Mouse (Mus musculus) adrenal gland, postnatal 4 days (tissue): Measurements from ENCODE around the gene Tyw3. TPM values are rescaled to one million over a fixed set of nuclear protein-coding genes. Genes with fewer than 3 reads are reported as not detected.
"Not testable (repeated sequence)": the region's sequence is repeated elsewhere in the genome, so short reads cannot be mapped to it uniquely, and the experiment has no call there.

Experiments
- DNase-seq, 2 experiments: peaks; one replicate each; pipeline ENCODE4 v3.0.0; 2021 to 2022; ENCODE audit warnings: low spot score in 2 of 2, mixed read lengths in 2 of 2
- long read RNA-seq, 2 experiments: library from polyadenylated mRNA; stranded (forward); transcript quantifications; one replicate each; pipeline ENCODE4 v2.0.0; 2021
- total RNA-seq, 2 experiments: library from RNA; stranded (reverse); gene quantifications; 2 replicates each; pipeline ENCODE4 v1.2.3; 2021

The Tyw3 gene
- 1 to 10 TPM; 6.5 to 7.6 TPM for total RNA-seq
- long read RNA-seq, experiment 1, full-length matches to known transcripts, result 3 of 4 reads
- long read RNA-seq, experiment 1, partial matches to known transcripts, result 0 of 4 reads
- long read RNA-seq, experiment 1, other reads (novel, unspliced or antisense), result 1 of 4 reads
- long read RNA-seq, experiment 2, full-length matches to known transcripts, result 5 of 7 reads
- long read RNA-seq, experiment 2, partial matches to known transcripts, result 0 of 7 reads
- long read RNA-seq, experiment 2, other reads (novel, unspliced or antisense), result 2 of 7 reads

DNA sequence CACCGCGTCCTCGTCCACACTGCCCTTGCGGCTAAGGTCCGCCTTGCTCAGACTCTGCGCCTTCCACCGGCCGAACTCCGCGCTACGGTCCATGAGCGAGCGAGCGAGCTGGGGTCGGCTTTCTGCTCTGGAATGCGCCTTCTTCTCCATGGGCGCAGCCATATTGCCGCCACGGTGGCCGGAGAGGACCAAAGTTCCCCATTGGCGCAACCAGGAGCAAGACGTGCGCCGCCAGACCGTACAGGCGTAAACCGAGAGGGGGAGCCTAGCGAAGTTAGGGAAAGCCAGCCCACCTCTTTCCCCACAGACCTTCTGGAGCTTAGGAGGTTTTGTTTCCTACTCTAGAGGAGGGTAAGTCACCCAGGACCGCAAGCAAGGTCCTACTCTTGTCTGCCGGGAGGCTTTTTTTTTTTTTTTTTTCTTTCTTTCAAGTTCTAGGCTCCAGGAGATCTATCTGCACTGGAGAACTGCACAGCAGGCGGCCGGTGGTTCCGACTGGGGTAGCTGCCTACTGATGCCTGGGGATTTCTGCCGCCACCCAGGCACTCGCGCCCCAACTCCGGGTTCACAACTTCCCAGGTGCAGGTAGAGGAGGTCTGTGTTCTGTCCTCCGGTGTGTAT lies at the start of gene Tyw3:
Gene Tyw3, minus strand, starts transcription at position 171 of the 621 bp plus-strand sequence.
- DNase-seq, result peak; percentile 94

- no peak for DNase-seq
These were observed 36.2 kb upstream of the Tyw3 start for GRCm38 (mm10) chr3:154633091-154633490.

GRCm38 (mm10) chr3:154631281-154631680 lies 34.4 kb upstream of the Tyw3 start:
- DNase-seq, result not testable (repeated sequence)

- no peak for DNase-seq
These were observed 31.4 kb upstream of the Tyw3 start for GRCm38 (mm10) chr3:154628284-154628683.

DNA sequence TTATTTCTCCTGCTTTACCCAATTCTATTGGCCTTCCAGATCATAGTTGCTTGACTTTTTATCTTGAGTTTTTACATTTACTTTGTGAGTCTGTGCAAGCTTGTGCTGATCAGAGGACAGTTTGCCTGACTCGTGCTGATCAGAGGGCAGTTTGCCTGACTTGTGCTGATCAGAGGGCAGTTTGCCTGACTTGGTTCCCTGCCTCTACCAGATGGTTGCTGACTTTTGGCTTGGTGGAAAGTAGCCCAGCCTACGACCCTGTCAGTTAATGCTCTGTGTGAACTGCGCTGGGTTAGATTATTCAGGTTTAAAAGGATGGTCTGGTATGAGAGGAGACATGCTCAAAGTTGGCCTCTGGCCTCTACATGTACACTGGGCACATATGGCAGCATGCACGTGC lies 19.2 kb upstream of the Tyw3 start:
- no peak for DNase-seq

DNA sequence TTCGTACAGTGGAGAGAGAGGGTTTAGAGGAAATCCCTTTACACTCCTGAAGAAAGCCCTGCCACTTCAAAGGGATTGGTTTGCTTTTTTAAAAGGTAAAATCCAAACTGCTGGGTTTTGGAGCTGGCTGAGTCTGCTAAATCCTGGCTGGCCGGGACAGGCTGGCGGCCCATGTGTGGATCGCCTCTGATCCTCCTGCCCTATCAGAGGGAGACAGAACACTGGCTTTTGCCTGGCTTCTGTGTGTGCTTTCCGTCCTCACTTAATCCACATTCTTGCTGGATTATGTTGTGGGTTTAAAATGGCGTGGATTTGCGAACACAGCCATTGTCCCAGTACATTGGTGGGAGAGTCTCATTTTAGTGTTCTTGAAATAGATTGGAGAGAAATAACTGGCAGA lies 18.4 kb upstream of the Tyw3 start:
- no peak for DNase-seq

DNA sequence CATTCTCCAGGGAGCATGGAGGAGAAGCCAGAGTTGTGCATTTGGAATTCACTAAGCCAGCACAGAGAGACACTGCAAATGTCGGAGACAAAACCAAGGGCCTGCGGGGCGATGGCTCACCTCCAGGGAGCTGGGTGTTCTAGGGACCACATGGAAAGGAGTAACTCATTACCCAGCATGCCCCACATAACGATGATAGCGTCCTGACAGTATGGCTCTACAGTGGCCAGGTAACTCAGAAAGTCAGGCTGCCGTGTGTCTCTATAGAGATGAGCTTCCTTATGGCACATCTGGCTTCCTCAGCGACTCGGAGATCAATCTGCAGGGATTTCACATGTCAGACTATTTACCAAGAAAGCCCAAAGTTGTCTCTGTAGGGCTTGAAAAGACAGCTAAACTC lies 17.9 kb upstream of the Tyw3 start:
- no peak for DNase-seq

DNA sequence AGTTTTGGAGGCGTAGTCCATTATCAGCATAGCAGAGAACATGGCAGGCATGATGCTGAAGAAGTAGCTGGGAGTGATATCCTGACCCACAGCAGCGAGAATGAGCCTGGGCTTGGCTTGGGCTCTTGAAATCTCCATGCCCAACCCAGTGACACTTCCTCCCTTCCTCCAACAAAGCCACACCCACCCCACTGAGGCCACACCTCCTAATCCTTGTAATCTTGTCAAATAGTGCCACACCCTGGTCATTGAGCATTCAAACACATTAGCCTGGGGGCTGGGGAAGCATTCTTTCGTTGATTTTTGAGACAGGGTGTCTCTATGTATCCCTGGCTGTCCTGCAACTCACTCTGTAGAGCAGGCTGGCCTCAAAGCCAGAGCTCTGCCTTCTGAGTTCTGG lies 15.0 kb upstream of the Tyw3 start:
- no peak for DNase-seq

DNA sequence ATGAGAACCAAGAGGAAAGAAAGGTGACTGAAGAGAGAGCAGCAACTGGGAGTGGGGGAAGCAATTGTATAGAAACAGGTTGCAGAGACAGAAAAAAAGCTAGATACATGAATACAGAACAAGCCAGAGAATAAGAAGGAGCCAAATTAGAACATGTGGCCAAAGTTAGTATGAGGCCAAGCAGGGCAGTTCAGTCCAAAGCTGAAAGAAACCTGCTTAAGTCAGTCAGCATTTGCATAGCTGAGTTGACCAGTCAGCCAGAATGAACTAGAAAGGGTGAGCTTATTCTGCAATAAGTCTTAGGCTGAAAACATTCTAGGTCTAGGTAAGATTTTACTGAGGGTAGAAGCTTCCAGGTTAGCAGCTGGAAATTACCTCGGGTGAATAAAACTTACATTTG lies 11.0 kb upstream of the Tyw3 start:
- DNase-seq, result no peak

GRCm38 (mm10) chr3:154604871-154605270 lies 8.0 kb upstream of the Tyw3 start:
- DNase-seq, result no peak

DNA sequence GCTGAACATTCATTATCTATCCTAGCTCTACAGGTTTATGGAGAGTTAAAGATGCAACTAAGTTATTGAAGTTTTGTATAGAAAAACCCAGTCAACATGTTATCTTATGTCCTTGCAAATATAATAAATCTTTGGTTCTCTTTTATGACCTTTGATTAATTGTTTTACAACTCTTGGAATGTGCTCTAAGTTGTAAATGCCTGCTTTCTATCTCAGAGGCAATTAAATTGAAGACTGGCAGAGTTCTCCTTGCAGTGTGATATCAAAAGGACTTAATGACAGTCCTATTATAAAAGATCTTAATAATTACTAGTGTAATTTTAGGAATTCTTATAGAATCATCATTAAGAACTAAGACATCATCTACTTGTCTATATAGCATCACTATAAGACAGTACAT lies 5.2 kb upstream of the Tyw3 start:
- no peak for DNase-seq

DNA sequence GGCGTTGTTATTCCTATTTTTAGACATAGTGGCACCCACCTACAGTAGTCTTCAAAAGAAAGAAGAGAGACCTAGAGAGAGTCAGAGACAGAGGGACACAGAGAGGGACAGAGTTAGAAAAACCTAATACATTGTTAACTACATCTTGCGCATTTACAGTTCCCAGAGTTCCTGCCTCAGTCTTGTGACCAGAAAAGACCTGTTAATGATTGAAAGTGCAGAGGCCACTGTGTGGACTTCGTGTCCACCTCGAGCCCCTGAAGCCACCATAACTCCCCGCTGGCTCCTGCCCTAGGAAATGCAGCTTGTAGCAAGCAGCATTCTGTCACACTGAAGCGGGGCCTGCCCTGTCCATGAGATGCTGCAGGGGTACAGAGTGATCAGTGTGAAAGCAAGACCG lies 657 bp upstream of the Tyw3 start:
- DNase-seq, result no peak

DNA sequence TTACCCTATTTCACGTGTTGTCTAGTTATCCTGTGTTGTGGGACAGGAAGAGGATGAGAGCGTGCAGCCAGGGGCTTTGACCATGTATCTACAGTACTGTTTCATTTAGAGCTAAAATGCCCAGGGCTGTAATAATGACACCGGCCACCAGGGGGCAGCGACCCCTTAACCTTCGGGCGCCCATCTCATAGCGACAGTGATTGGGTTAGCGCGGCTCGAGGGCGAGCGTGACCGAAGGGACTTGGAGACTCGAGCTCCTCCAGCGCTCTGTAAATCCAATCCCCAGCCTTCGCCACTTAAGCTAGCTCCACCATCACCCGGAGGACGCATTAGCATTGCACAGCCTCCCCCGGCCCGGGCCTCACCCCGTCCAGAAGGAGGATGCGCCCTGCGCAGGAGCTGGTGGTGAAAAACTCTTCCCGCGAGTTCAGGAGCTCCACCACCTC lies 393 bp downstream of the Tyw3 start, which contains the start of gene Cryz:
Gene Cryz, plus strand, starts transcription at position 224 of the 446 bp plus-strand sequence.
- DNase-seq, result peak; percentile 84 to 88

GRCm38 (mm10) chr3:154594156-154594555 lies 2.7 kb downstream of the Tyw3 start:
- DNase-seq, result no peak

GRCm38 (mm10) chr3:154593596-154593995 lies 3.3 kb downstream of the Tyw3 start:
- DNase-seq, result no peak

- no peak for DNase-seq
These were observed 5.3 kb downstream of the Tyw3 start for GRCm38 (mm10) chr3:154591621-154592020.

GRCm38 (mm10) chr3:154590971-154591370 lies 5.9 kb downstream of the Tyw3 start:
- no peak for DNase-seq

- DNase-seq, result no peak
These were observed 12.6 kb downstream of the Tyw3 start for GRCm38 (mm10) chr3:154584351-154584750.

DNA sequence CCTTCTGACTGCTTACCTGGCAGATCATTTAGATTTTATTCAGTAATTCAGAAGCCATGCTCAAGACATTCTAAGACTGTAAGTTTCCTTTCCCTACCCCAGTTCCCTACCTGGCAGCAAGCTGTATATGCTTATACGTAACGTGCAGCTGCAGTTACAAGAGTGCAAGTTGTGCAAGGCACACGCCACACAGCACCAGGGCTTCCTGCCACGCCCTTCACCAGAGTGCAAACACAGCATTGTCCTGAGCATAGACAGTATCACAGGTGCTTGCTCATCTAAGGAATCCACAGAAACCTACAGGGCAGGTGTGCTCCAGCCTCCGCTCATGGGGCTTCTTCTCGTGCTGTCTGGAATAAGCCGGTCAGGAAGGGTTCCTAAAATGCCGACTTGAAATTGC lies 19.0 kb downstream of the Tyw3 start:
- DNase-seq, result no peak

- DNase-seq, result no peak
These were observed 23.2 kb downstream of the Tyw3 start for GRCm38 (mm10) chr3:154573666-154574065.

- DNase-seq, result peak; percentile 29 to 32
These were observed 24.4 kb downstream of the Tyw3 start for GRCm38 (mm10) chr3:154572341-154572972.

GRCm38 (mm10) chr3:154570786-154571185 lies 26.1 kb downstream of the Tyw3 start:
- no peak for DNase-seq
